Mouse (Mus musculus) telencephalon, adult 2 months (tissue): ENCODE measurements around the gene Myo15.
"Not testable (repeated sequence)": the region's sequence is repeated elsewhere in the genome, so short reads cannot be mapped to it uniquely, and the experiment has no call there.

Source experiments
- DNase-seq: peaks from one replicate; pipeline ENCODE4 v3.0.0-alpha.2; 2011; ENCODE audit warnings: low read depth, low spot score

The Myo15 gene

GRCm38 (mm10) chr11:60545433-60545832, 76.3 kb downstream of the Myo15 start:
- DNase-seq, result no peak

- no peak for DNase-seq
These were observed 79.0 kb downstream of the Myo15 start for GRCm38 (mm10) chr11:60548112-60548511.

- no peak for DNase-seq
These were observed 84.0 kb downstream of the Myo15 start for GRCm38 (mm10) chr11:60553091-60553490.

- DNase-seq, result no peak
These were observed 88.5 kb downstream of the Myo15 start for GRCm38 (mm10) chr11:60557675-60558074.

GRCm38 (mm10) chr11:60559342-60559741, 90.2 kb downstream of the Myo15 start:
- DNase-seq, result no peak

GRCm38 (mm10) chr11:60574006-60574405, 104.9 kb downstream of the Myo15 start:
- not testable (repeated sequence) for DNase-seq
